Mouse (Mus musculus): ENCODE data around the gene Junb. TPM values are rescaled to one million over a fixed set of nuclear protein-coding genes. Genes with fewer than 3 reads are reported as not detected.

Gene Junb
- polyA plus RNA-seq, 1 experiment, result 128 TPM

DNA sequence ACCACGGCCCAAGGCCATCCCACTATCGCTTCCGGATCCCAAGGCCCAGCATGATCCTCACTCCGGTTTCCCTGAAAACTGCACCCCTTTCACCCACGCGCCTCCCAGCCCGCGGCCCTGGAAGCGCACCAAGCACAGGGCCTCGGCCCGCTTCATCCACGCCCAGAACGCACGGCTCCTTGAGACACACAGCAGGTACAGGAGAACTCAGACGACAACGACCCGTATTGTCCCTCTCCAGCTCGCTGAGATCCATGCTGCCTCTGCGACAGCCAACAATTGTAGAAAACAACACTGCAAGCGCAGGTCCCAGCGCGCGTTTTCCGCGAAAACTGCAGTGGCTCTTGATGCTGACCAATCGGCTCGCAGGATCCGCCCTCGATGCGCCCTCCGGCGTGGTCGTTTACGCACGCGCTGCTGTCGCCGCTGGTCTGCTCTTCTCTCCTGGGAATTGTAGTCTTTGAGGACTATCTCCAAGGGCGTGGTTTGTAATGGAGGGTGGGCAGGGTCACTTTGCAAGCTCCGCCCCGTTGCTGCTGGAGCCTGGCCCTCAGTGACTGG is 12.7 kb downstream of the Junb start:
- peaks cover 30% of the 10 kb centered on the region for H3K4me1 ChIP-seq (replicated peaks; ENCODE audit: control insufficient read depth, insufficient read depth, low read length)
- H3K27ac ChIP-seq (ENCODE audit: control insufficient read depth, insufficient read depth, low read length), result 0 out of 2 replicates have a peak overlapping the region, but pooled peaks have one; percentile 9
- WGBS, result under 1% methylated on average over 41 of the region's 41 CpGs
- H3K27me3 ChIP-seq (ENCODE audit: control insufficient read depth, insufficient read depth, low read length), result no peaks in the 10 kb centered on the region
- peak; percentile 87 for DNase-seq
- H3K4me3 ChIP-seq (ENCODE audit: control insufficient read depth, insufficient read depth, low read length), result peak overlapping the region; percentile 76
- H3K36me3 ChIP-seq (ENCODE audit: control insufficient read depth, insufficient read depth, low read length), result no peaks in the 10 kb centered on the region
- TF ChIP-seq CTCF (IDR thresholded peaks at IDR 0.05; ENCODE audit: borderline replicate concordance, control insufficient read depth, extremely low read depth, insufficient read depth, low read length, poor library complexity) (no peak), POLR2A (IDR thresholded peaks at IDR 0.05; ENCODE audit: control insufficient read depth, extremely low read depth, insufficient read depth, low read length, poor library complexity) (peak; percentile 55; the same call in 1 of the 2 replicates)

DNA sequence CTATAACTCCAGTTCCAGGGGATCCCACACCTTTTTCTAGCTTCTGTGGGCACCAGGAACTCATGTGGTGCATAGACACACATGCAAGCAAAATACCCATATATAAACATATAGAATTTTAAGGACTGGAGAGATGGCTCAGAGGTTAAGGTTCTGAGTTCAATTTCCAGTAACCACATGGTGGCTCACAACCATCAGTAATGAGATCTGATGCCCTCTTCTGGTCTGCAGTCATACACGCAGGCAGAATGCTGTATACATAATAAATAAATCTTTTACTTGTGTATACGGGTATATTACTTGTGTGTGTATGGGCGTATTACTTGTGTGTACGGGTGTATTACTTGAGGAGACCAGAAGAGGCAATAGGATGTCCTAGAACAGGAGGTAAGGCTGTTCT is 14.6 kb downstream of the Junb start:
- H3K36me3 ChIP-seq (ENCODE audit: control insufficient read depth, insufficient read depth, low read length), result no peaks in the 10 kb centered on the region
- no peaks in the 10 kb centered on the region for H3K27me3 ChIP-seq (ENCODE audit: control insufficient read depth, insufficient read depth, low read length)
- 94% methylated on average over 4 of the region's 4 CpGs for WGBS
- no peak overlapping the region for H3K4me3 ChIP-seq (ENCODE audit: control insufficient read depth, insufficient read depth, low read length)
- peaks cover 23% of the 10 kb centered on the region for H3K4me1 ChIP-seq (replicated peaks; ENCODE audit: control insufficient read depth, insufficient read depth, low read length)
- no peak for DNase-seq
- no peak for TF ChIP-seq POLR2A (IDR thresholded peaks at IDR 0.05; ENCODE audit: control insufficient read depth, extremely low read depth, insufficient read depth, low read length, poor library complexity)
- no peak for TF ChIP-seq CTCF (IDR thresholded peaks at IDR 0.05; ENCODE audit: borderline replicate concordance, control insufficient read depth, extremely low read depth, insufficient read depth, low read length, poor library complexity)
- H3K27ac ChIP-seq (ENCODE audit: control insufficient read depth, insufficient read depth, low read length), result no peak overlapping the region

DNA sequence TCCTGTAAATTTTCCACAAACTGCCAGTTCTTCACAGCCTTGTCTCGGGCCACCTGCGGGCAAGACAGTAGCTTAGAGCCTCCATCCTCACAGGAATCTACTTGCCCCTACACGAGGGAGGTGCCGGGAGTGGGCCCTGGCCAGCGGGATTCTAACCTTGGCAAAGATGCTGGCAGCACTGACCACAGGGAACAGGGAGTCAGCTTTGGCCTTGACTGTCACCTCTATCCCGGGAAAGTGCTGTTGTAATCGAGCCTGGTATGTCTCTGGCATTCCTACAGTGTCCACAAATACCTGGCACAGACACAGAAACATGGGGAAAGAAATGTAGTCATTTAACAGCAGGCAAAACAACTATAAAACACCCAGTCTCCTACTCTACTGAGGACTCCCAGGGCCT is 18.7 kb downstream of the Junb start:
- WGBS, result 95% methylated on average over 7 of the region's 7 CpGs
- no peak for DNase-seq
- no peaks in the 10 kb centered on the region for H3K36me3 ChIP-seq (ENCODE audit: control insufficient read depth, insufficient read depth, low read length)
- no peaks in the 10 kb centered on the region for H3K27me3 ChIP-seq (ENCODE audit: control insufficient read depth, insufficient read depth, low read length)
- TF ChIP-seq CTCF (IDR thresholded peaks at IDR 0.05; ENCODE audit: borderline replicate concordance, control insufficient read depth, extremely low read depth, insufficient read depth, low read length, poor library complexity), result no peak
- TF ChIP-seq POLR2A (IDR thresholded peaks at IDR 0.05; ENCODE audit: control insufficient read depth, extremely low read depth, insufficient read depth, low read length, poor library complexity), result no peak
- H3K4me1 ChIP-seq (replicated peaks; ENCODE audit: control insufficient read depth, insufficient read depth, low read length), result no peaks in the 10 kb centered on the region
- H3K4me3 ChIP-seq (ENCODE audit: control insufficient read depth, insufficient read depth, low read length), result no peak overlapping the region
- no peak overlapping the region for H3K27ac ChIP-seq (ENCODE audit: control insufficient read depth, insufficient read depth, low read length)

DNA sequence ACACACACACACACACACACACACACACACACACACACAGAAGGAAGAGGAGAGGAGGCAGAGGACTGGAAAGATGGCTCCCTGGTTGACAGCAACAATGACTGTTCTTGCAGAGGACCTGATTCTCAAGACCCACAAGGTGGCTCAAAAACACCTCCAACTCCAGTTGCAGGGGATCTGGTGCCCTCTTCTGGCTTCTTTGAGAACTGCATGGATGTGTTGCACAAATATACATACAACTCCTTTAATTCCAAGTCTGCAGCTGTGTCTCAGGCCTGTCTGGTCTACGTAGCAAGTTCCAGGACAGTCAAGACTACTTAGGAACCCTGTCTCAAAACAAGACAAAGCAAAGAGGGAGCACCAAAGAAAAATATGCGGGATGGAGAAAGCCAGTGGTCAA is 21.8 kb downstream of the Junb start:
- no peak overlapping the region for H3K4me3 ChIP-seq (ENCODE audit: control insufficient read depth, insufficient read depth, low read length)
- DNase-seq, result peak; percentile 70

DNA sequence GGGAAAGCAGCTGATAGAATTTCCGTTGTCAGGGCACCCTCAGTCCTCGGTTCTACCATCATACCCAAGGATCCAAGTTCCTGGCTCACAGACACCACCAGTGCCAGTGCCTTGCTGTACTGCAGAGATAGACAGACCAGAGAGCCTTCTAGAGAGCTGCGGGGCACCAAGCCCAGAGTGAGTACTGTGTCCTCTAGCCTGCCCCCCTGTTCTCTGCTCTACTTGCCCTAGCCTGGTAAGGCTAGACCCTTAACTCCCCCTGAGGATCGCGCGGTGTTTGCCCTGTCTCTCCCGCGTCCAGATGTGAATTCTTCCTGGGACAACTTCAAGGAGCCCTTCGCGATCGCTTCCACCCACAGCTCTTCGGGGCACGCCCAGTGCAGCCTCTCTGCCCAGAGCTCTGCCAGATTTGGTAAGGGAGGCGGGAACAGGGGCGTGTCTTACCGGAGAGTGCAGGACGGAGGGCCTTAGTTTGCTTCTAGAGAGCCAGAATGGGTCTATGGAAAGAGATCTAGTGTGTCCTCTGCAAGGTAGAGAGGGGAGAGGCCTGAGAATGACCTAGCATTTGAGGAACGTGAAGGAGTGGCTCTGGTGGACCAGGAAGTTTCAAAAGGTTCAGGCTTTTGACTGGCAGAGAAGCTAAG is 25.8 kb downstream of the Junb start:
- WGBS, result 8% methylated on average over 18 of the region's 18 CpGs
- no peaks in the 10 kb centered on the region for H3K36me3 ChIP-seq (ENCODE audit: control insufficient read depth, insufficient read depth, low read length)
- H3K27ac ChIP-seq (ENCODE audit: control insufficient read depth, insufficient read depth, low read length), result no peak overlapping the region
- TF ChIP-seq POLR2A (IDR thresholded peaks at IDR 0.05; ENCODE audit: control insufficient read depth, extremely low read depth, insufficient read depth, low read length, poor library complexity) (no peak), CTCF (IDR thresholded peaks at IDR 0.05; ENCODE audit: borderline replicate concordance, control insufficient read depth, extremely low read depth, insufficient read depth, low read length, poor library complexity) (no peak)
- no peak overlapping the region for H3K4me3 ChIP-seq (ENCODE audit: control insufficient read depth, insufficient read depth, low read length)
- H3K4me1 ChIP-seq (replicated peaks; ENCODE audit: control insufficient read depth, insufficient read depth, low read length), result no peaks in the 10 kb centered on the region
- H3K27me3 ChIP-seq (ENCODE audit: control insufficient read depth, insufficient read depth, low read length), result peaks cover 3% of the 10 kb centered on the region; the same call in 1 of the 2 replicates
- DNase-seq, result no peak

More for the DNA sequence above, 21.8 kb downstream of the Junb start:
- H3K36me3 ChIP-seq (ENCODE audit: control insufficient read depth, insufficient read depth, low read length), result no peaks in the 10 kb centered on the region
- no peak overlapping the region for H3K27ac ChIP-seq (ENCODE audit: control insufficient read depth, insufficient read depth, low read length)
- H3K27me3 ChIP-seq (ENCODE audit: control insufficient read depth, insufficient read depth, low read length), result peaks cover 3% of the 10 kb centered on the region; the same call in 1 of the 2 replicates
- H3K4me1 ChIP-seq (replicated peaks; ENCODE audit: control insufficient read depth, insufficient read depth, low read length), result no peaks in the 10 kb centered on the region
- no peak for TF ChIP-seq POLR2A (IDR thresholded peaks at IDR 0.05; ENCODE audit: control insufficient read depth, extremely low read depth, insufficient read depth, low read length, poor library complexity)
- TF ChIP-seq CTCF (IDR thresholded peaks at IDR 0.05; ENCODE audit: borderline replicate concordance, control insufficient read depth, extremely low read depth, insufficient read depth, low read length, poor library complexity), result peak; percentile 26; the same call in 1 of the 2 replicates
- WGBS, result 62% methylated on average over 2 of the region's 2 CpGs

DNA sequence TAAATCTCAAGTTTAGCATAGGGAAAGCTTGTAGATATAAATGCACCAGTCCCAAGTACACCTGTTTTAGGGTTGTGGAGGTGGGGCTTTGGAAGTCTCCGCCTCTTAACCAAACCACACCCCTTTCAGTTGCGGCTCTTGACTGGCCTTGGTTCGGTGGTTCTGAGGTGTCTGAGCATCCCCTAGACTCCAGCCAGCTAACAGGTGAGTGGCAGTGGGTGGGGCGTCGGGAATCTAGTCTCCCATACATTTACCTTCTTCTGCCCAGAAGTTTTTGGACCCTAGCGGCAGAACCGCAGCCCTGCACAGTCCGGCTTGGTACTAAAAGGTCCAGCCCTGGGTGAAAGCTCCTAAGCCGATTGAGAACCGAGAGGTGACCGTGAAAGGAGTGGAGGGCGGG is 28.8 kb downstream of the Junb start:
- H3K4me3 ChIP-seq (ENCODE audit: control insufficient read depth, insufficient read depth, low read length), result no peak overlapping the region
- no peak for TF ChIP-seq CTCF (IDR thresholded peaks at IDR 0.05; ENCODE audit: borderline replicate concordance, control insufficient read depth, extremely low read depth, insufficient read depth, low read length, poor library complexity)
- TF ChIP-seq POLR2A (IDR thresholded peaks at IDR 0.05; ENCODE audit: control insufficient read depth, extremely low read depth, insufficient read depth, low read length, poor library complexity), result no peak
- no peak for DNase-seq
- WGBS, result 32% methylated on average over 12 of the region's 12 CpGs
- peaks cover 26% of the 10 kb centered on the region for H3K27me3 ChIP-seq (ENCODE audit: control insufficient read depth, insufficient read depth, low read length)
- H3K36me3 ChIP-seq (ENCODE audit: control insufficient read depth, insufficient read depth, low read length), result no peaks in the 10 kb centered on the region
- peaks cover 4% of the 10 kb centered on the region for H3K4me1 ChIP-seq (replicated peaks; ENCODE audit: control insufficient read depth, insufficient read depth, low read length)
- no peak overlapping the region for H3K27ac ChIP-seq (ENCODE audit: control insufficient read depth, insufficient read depth, low read length)

All from thymus, adult 2 months (tissue).